Mouse (Mus musculus): ENCODE data around the gene Zfp866.

Gene Zfp866

DNA sequence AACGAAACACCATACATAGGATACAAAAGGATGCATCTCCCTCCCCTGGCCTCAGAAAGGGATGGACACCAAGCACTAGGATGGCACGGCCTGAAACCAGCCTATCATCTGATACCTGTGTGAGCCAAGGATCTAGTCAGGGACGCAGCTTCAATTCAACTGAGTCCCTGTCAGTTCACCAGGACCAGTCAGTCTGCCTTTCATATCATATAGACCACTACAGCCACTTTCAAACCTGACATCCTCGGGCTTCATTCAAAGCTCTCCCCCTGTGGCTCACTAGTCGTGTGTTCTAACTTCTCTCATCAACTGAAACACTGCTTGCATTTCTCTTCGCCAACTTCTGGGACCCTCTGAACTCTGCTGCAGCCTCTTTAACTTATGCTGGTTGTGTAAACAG lies 75.6 kb downstream of the Zfp866 start:
- no peak for DNase-seq

DNA sequence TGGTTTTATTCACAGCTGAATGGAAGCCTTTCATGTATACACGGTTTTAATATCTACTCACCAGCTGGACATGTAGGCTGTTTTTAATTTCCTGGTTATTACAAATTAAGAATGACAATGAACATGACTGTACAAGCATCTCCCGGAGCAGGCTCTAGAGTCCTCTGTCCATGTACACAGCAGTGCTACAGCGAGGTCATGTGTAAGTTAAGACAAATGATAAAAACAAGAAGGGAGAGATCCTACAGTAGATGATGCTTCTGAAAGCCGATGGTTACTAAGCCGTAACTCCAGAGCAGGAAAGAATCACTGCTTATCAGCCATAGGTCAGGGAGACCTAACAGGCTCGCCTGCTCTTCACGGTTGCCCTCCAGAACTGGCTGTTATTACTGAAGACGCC lies 77.5 kb downstream of the Zfp866 start:
- DNase-seq = no peak
